Mouse (Mus musculus): Measurements from ENCODE around the gene Gm45623. TPM values are rescaled to one million over a fixed set of nuclear protein-coding genes. Genes with fewer than 3 reads are reported as not detected.

The Gm45623 gene
- polyA plus RNA-seq (2021; fragmentation: Nextera tagmentation), result 0.46 and 0.54 TPM in 2 replicates
- long read RNA-seq, experiment 1, result 0 reads
- long read RNA-seq, experiment 2, partial matches to known transcripts, result 0 of 5 reads
- long read RNA-seq, experiment 2, other reads (novel, unspliced or antisense), result 1 of 5 reads

DNA sequence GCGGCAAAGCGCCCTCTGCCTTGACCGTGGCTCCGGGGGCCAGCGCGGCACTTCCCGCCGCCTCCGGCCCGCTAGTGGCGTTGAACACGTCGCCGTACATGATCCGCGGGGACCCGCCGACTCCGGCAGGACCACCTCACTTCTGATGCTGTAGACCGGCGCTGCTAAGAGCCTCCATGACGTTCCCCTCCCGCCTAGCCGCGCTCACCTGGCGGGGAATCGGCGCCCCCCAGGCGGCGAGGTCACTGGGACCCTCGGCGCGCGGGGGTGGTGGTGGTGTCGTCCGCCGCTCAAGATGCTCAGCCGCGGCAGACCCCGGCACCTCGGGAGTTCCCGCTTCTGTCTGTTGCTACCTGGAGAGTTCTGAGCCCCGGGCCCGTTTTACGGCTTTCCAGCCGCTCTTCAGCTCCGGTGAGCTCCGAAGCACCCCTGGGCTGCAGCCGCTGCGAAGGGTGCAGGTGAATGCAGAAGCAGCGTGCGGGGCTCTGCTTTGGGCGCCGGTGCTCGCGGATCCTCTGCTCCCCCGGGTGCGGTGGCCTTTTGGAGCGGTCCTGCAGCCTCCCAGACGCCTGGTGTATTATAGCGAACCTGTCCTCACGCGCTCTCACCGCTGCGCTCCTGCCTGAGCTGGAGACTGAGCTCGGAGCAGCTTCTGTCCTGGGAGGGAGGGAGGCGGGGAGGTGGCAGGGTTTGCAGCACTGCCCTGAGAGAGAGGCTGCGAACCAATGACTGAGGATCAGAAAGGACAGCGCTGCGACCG lies at the start of gene Gm45623:
TSS of gene Gm45623 (minus strand) at position 636 of the 760 bp plus-strand sequence.

DNA sequence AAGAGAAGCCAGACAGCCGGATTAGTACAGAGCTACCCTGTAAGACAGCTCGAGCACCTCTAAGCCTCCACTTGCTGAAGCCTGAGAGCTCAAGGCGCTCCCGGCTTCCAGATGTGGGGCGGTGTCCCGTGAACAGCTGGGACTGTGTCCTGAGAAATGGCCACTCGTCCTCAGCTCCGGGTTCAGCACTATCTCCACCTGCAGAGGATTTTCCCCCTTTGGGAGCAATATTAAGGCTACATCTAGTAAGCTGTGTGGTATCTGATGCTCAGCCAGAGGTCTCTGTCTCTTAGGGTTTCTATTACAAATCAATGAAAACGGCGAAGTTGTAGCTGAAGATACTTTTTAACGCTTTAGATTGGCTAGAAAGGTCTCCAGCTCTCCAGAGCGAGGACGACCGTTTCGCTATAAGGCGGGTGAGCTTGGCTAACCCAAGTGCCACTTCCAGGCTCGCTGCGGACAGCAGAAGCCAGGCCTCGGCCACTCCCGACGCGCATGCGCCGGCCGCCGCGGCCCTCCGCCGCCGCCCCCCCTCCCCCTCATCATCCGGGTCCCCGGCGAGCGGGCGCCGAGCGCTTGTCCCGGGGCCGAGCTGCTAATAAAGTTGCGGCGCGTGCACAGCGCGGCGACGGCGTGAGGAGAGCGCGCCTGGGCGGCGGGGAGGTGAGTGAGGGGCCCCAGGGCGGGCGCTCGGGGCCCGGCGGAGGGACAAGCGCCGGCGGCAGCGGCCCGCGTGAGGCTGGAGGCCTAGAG lies 51.0 kb downstream of the Gm45623 start, which contains the start of gene Smad5:
TSS of gene Smad5 (plus strand) at position 542 of the 753 bp plus-strand sequence.

Other genes starting within 250 kb of the Gm45623 start
- gene Fbxl21, start 231.4 kb downstream of the Gm45623 start, polyA plus RNA-seq (2021; fragmentation: Nextera tagmentation), result 4.7 and 5.1 TPM in 2 replicates
- not detected in 2 replicates for gene Lect2, start 205.3 kb downstream of the Gm45623 start, polyA plus RNA-seq (2021; fragmentation: Nextera tagmentation)
- gene Tgfbi, start 144.3 kb downstream of the Gm45623 start, polyA plus RNA-seq (2021; fragmentation: Nextera tagmentation), result 1.6 and 2.0 TPM in 2 replicates
- 4.4 and 4.7 TPM in 2 replicates for gene Smad5, start 50.8 kb downstream of the Gm45623 start, polyA plus RNA-seq (2021; fragmentation: Nextera tagmentation)
- gene Trpc7, start 142.2 kb upstream of the Gm45623 start, polyA plus RNA-seq (2021; fragmentation: Nextera tagmentation), result 1.7 and 2.0 TPM in 2 replicates